Mouse (Mus musculus): ENCODE data around the gene Dagla. TPM values are rescaled to one million over a fixed set of nuclear protein-coding genes. Genes with fewer than 3 reads are reported as not detected.

The Dagla gene
- polyA plus RNA-seq, 1 experiment from 2014 or later, result 3.1 TPM

DNA sequence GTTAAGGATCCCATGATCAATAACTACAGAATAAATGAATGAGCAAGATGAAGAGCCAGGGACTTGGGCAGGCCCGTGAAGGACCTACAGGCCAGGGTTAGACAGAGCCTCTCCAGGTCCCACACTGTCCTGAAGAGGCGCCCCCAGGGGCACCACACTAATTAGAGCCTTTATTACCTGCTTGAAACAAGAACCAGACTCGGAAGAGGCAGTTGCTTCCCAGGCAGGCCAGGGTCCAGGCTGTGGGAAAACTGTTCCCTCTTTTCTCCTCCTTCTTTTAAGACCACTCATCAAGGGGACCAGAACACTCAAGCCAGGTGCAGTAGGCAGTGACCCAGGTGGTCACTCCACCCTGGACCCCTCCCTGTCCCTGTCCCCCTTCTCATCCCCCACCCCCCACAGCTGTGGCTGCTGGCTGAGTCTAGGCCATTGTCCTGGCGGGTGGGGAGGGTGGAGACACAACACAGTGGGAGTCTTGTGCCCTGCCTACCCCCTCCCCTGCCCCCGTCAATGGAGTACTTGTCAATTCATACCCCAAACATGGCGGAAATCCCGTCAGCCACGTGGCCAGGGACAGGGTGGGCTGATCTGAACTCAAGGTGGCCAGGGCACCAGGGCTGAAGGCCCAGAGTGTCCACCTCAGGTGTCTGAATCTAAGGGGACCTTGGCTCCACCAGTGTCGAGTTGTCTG lies 72.2 kb downstream of the Dagla start:
- Histone ChIP-seq H3K9ac (no peak overlapping the region), H3K4me1 (peaks cover 16% of the 10 kb centered on the region), H3K4me2 (replicated peaks) (no peak overlapping the region), H3K4me3 (no peak overlapping the region), H3K27ac (no peak overlapping the region), H3K27me3 (0 out of 2 replicates have a peak, but pooled peaks cover 5% of the 10 kb centered on the region), H3K36me3 (no peaks in the 10 kb centered on the region), H3K9me3 (no peaks in the 10 kb centered on the region)
- no peak for ATAC-seq (ENCODE audit: insufficient number of reproducible peaks, insufficient read depth, low FRiP score, low TSS enrichment)
- 36% methylated on average over 9 of the region's 9 CpGs for WGBS

DNA sequence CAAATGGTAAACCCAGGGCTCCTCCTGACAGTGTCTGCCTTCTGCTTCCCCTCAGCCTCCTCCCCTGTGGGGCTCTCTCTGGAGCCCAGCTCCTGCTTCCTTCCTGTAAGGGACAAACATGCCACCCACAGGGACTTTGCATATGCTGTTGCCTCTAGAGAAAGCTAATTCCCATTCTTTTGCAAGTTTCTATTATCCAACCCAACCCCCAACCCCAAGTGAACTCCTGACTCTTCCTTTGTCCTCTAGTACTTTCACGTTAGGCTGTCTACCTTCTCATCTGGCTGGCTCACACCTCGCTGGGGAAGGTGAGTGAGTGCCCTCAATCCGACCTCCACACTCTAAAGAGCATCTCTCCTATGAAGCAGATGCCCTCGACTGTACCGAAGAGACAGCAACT lies 72.8 kb downstream of the Dagla start:
- Histone ChIP-seq H3K27ac (no peak overlapping the region), H3K4me3 (no peak overlapping the region), H3K27me3 (0 out of 2 replicates have a peak, but pooled peaks cover 5% of the 10 kb centered on the region), H3K36me3 (no peaks in the 10 kb centered on the region), H3K4me1 (peaks cover 16% of the 10 kb centered on the region), H3K9ac (no peak overlapping the region), H3K9me3 (no peaks in the 10 kb centered on the region), H3K4me2 (replicated peaks) (no peak overlapping the region)
- 21% methylated on average over 5 of the region's 5 CpGs for WGBS
- ATAC-seq (ENCODE audit: insufficient number of reproducible peaks, insufficient read depth, low FRiP score, low TSS enrichment), result no peak

DNA sequence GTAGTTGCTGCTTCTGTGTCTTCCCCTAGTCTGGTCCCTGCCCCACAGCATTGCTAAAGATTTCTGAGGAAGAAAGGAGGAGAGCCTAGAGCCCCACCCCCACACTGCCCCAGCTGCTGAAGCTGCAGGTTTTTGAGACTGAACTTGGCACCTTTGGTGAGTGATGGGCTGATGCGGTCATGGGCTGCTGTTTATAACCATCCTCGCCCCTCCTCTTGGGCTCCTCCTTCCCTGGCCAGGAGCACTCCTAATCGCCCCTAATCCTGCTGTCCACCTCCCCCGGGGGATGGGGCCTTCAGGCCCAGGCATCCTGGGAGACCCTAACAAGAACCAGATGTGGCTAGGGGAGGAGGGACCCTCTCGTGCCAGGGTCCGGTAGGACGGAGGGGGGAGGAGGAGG lies 73.7 kb downstream of the Dagla start:
- peaks cover 16% of the 10 kb centered on the region for H3K4me1 ChIP-seq
- H3K4me2 ChIP-seq (replicated peaks), result no peak overlapping the region
- peak overlapping the region; percentile 30; the same call in 1 of the 2 replicates for H3K27ac ChIP-seq
- H3K4me3 ChIP-seq, result no peak overlapping the region
- H3K9me3 ChIP-seq, result no peaks in the 10 kb centered on the region
- H3K9ac ChIP-seq, result peak overlapping the region; percentile 24; the same call in 1 of the 2 replicates
- no peaks in the 10 kb centered on the region for H3K36me3 ChIP-seq
- 0 out of 2 replicates have a peak, but pooled peaks cover 5% of the 10 kb centered on the region for H3K27me3 ChIP-seq
- no peak for ATAC-seq (ENCODE audit: insufficient number of reproducible peaks, insufficient read depth, low FRiP score, low TSS enrichment)
- 1% methylated on average over 7 of the region's 7 CpGs for WGBS

DNA sequence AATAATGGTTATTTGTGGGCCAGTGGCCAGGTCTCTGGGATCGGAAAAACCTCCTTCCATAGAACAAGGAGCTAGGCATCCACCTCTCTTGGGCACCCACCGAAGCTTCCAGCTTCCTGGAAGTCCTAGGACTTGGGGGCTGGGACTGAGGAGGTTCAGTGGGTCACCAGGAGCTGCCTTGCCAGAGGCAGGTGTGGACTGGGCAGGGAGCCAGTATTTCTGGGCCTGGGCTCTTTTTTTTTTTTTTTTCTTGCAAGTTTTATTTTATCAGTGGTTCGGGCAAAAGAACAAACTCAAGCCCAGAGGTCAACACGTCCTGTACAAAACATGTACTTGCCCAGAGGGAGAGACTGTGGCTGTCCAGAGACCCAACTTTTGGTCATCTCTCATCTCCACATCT lies 78.9 kb downstream of the Dagla start:
- WGBS, result 86% methylated on average over 4 of the region's 4 CpGs
- Histone ChIP-seq H3K4me3 (no peak overlapping the region), H3K9ac (no peak overlapping the region), H3K36me3 (no peaks in the 10 kb centered on the region), H3K27ac (no peak overlapping the region), H3K9me3 (no peaks in the 10 kb centered on the region), H3K4me2 (replicated peaks) (no peak overlapping the region), H3K27me3 (no peaks in the 10 kb centered on the region), H3K4me1 (peaks cover 19% of the 10 kb centered on the region)
- ATAC-seq (ENCODE audit: insufficient number of reproducible peaks, insufficient read depth, low FRiP score, low TSS enrichment), result no peak

DNA sequence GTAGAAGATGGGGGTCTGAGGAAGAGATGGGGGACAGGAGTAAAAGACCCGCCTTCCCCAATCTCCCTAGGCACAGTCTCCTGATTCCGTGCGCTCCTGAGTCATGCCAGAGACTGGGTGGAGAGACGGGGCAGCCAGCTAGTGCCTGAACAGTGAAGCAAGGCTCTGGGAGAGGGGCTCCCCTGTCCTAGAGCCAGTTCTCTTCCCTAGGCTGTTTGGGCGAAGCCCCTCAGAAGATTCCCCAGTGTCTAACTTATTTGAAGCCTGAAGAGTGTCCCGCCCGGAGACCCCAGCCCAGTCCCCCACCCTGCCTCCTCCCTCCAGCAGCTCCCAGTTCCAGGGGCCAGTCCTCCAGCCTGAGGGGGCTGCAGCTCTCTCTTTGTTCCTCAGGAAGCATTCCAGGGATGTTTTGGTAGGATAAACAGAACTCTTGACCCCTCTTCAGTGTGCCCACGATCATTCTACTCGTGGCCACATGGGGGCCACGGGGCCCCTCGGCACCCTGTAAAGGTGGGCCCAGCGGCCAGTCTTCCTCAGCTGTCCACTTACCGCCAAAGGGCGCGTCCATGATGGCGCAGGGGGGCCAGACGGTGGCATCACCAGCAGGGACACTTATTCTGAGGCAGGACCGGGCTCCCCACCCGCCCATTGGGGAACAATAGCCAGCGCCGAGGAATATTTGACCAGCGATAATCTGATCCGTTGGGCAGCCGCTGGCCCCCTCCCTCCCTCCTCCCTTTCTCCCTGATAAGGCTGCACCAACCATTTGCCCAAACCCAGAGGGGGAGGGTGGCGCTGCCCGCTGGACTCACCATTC lies 79.8 kb downstream of the Dagla start:
- Histone ChIP-seq H3K27me3 (no peaks in the 10 kb centered on the region), H3K27ac (peak overlapping the region; percentile 41; the same call in 1 of the 2 replicates), H3K4me3 (no peak overlapping the region), H3K36me3 (no peaks in the 10 kb centered on the region), H3K9me3 (no peaks in the 10 kb centered on the region), H3K9ac (peak overlapping the region; percentile 24; the same call in 1 of the 2 replicates), H3K4me1 (peaks cover 13% of the 10 kb centered on the region), H3K4me2 (replicated peaks) (peak overlapping the region; percentile 32)
- no peak for ATAC-seq (ENCODE audit: insufficient number of reproducible peaks, insufficient read depth, low FRiP score, low TSS enrichment)
- WGBS, result 30% methylated on average over 26 of the region's 26 CpGs

DNA sequence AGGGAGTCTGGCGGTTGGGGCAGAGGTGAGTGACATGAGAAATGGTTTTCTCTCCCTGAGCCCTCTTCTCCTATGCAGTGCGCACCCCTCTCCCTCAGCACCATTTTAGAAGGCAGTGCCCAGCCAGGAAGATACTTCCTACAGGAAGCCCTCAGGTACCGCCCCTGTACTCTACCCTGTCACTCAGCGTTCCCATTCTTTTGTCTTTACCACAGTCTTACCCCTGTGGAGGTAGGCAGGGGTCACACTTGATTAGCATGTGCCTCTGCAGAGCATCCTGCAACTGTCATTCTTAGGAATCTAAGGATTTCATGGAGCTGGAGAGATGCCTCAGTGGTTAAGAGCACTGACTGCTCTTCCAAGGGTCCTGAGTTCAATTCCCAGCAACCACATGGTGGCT lies 81.1 kb downstream of the Dagla start:
- H3K27me3 ChIP-seq, result no peaks in the 10 kb centered on the region
- peaks cover 13% of the 10 kb centered on the region for H3K4me1 ChIP-seq
- no peak overlapping the region for H3K9ac ChIP-seq
- ATAC-seq (ENCODE audit: insufficient number of reproducible peaks, insufficient read depth, low FRiP score, low TSS enrichment), result no peak
- no peaks in the 10 kb centered on the region for H3K36me3 ChIP-seq
- H3K4me2 ChIP-seq (replicated peaks), result no peak overlapping the region
- H3K27ac ChIP-seq, result no peak overlapping the region
- no peak overlapping the region for H3K4me3 ChIP-seq
- 62% methylated on average over 4 of the region's 4 CpGs for WGBS
- no peaks in the 10 kb centered on the region for H3K9me3 ChIP-seq

DNA sequence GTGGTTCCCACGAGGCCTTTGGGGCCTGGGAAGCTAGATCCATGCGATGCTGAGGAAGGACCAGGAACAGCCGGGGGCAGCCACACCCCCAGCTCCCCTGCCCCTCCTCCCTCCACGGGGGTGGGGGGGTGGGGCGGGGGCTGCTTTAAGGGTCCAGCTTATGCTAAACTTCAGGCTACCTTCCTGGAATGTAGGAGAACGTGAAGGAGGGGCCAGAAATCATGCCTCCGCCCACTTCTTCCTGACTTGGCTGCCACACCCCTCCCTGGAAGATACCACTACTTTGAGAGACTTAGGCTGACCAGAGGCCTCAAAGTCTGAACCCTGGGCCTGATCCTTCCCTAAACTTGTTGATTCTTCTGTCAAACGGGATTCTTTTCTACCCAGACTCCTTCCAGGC lies 82.0 kb downstream of the Dagla start:
- 35% methylated on average over 7 of the region's 8 CpGs for whole genome bisulfite sequencing
- Histone ChIP-seq H3K27ac (no peak overlapping the region), H3K9me3 (no peaks in the 10 kb centered on the region), H3K4me1 (peaks cover 13% of the 10 kb centered on the region), H3K27me3 (no peaks in the 10 kb centered on the region), H3K9ac (no peak overlapping the region), H3K4me2 (replicated peaks) (no peak overlapping the region), H3K4me3 (no peak overlapping the region), H3K36me3 (no peaks in the 10 kb centered on the region)
- no peak for ATAC-seq (ENCODE audit: insufficient number of reproducible peaks, insufficient read depth, low FRiP score, low TSS enrichment)

DNA sequence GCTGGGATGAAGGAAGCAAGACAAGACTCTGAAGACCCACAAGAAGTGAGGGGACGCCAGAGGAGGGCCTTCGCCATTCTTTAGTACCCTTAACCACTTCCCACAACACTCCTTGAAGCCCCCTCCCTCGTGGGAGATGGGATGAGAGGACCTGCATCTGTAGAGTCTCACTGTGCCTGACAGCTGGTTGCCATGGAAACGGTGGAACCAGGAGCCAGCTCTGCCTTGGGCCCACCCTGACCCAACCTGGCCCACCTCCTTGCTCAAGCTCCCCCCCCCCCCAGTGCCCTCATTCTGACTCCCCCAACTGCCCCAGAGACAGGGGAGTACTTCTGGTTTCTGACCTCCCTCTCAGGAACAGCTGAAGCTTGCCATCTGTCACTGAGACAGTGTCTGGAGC lies 83.1 kb downstream of the Dagla start:
- Histone ChIP-seq H3K27ac (no peak overlapping the region), H3K4me1 (peaks cover 13% of the 10 kb centered on the region), H3K36me3 (no peaks in the 10 kb centered on the region), H3K27me3 (no peaks in the 10 kb centered on the region), H3K4me2 (replicated peaks) (no peak overlapping the region), H3K9me3 (no peaks in the 10 kb centered on the region), H3K4me3 (no peak overlapping the region), H3K9ac (no peak overlapping the region)
- no peak for ATAC-seq (ENCODE audit: insufficient number of reproducible peaks, insufficient read depth, low FRiP score, low TSS enrichment)
- WGBS, result 64% methylated on average over 4 of the region's 4 CpGs

DNA sequence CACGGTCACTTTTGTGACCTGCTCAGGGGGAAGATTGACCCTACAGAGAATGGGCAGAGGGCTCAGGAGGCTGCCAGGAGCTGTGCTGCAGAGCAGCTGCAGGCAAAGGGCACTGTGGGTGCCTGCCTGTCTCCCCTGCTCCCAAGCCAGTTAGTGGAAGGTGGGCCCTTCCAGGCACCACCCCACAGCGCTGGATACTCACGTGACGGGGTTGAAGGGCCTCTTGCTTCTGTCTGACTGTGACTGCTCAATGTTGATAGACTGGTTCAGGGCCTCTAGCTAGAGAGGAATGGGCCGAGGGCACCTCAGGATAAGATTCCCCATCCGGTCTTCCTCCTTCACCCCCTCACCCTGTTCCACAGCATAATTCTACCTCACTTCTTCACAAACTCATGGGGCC lies 85.1 kb downstream of the Dagla start:
- Histone ChIP-seq H3K4me2 (replicated peaks) (no peak overlapping the region), H3K27me3 (no peaks in the 10 kb centered on the region), H3K9me3 (no peaks in the 10 kb centered on the region), H3K4me3 (no peak overlapping the region), H3K9ac (no peak overlapping the region), H3K27ac (no peak overlapping the region), H3K36me3 (no peaks in the 10 kb centered on the region), H3K4me1 (peaks cover 5% of the 10 kb centered on the region; the same call in 1 of the 2 replicates)
- no peak for ATAC-seq (ENCODE audit: insufficient number of reproducible peaks, insufficient read depth, low FRiP score, low TSS enrichment)
- WGBS, result 73% methylated on average over 6 of the region's 6 CpGs

DNA sequence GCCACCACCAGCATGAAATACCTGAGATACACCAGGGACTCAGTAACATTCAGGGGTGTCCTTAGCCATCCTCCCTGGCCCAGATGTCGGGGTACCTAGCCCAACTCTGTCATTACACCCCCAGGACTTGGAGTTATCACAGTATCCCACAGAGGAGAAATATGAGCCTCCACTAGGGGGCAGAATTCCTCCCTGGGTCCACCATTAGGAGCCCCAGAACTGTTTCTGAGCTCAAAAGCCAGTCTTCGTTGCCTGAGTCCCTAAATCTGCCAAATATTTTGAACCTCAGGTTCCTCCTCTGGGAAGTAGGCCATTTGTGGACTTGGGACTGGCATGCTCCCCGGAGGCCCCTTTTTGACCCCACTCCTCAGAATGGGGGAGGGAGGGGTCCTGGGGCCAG lies 85.6 kb downstream of the Dagla start:
- no peak overlapping the region for H3K9ac ChIP-seq
- no peak for ATAC-seq (ENCODE audit: insufficient number of reproducible peaks, insufficient read depth, low FRiP score, low TSS enrichment)
- H3K27me3 ChIP-seq, result no peaks in the 10 kb centered on the region
- no peak overlapping the region for H3K4me2 ChIP-seq (replicated peaks)
- H3K27ac ChIP-seq, result no peak overlapping the region
- 61% methylated on average over 3 of the region's 3 CpGs for whole genome bisulfite sequencing
- H3K4me3 ChIP-seq, result no peak overlapping the region
- no peaks in the 10 kb centered on the region for H3K4me1 ChIP-seq
- H3K36me3 ChIP-seq, result no peaks in the 10 kb centered on the region
- no peaks in the 10 kb centered on the region for H3K9me3 ChIP-seq

DNA sequence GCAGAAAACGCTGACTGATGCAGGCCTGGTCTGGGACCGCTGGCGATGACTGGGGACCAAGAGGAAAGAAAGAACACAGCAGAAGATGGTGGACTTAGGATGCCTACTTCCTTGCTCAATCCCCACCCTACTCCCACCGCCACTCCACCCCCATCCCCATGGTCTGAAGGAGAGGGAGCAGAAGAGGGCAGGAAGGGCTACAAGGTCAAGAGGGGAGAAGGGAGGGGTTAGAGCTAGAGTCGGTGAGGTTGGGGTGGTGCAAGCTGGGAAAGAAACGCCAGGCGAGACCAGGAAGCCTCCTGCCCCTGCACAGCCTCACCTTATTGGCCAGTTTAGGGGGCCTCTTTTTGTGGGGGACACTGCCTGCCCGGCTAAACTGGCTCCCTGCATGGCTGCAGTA lies 88.6 kb downstream of the Dagla start:
- ATAC-seq (ENCODE audit: insufficient number of reproducible peaks, insufficient read depth, low FRiP score, low TSS enrichment), result no peak
- no peak overlapping the region for H3K4me2 ChIP-seq (replicated peaks)
- H3K27ac ChIP-seq, result no peak overlapping the region
- H3K9me3 ChIP-seq, result no peaks in the 10 kb centered on the region
- H3K27me3 ChIP-seq, result no peaks in the 10 kb centered on the region
- no peaks in the 10 kb centered on the region for H3K4me1 ChIP-seq
- H3K9ac ChIP-seq, result no peak overlapping the region
- WGBS, result 79% methylated on average over 8 of the region's 8 CpGs
- H3K36me3 ChIP-seq, result peaks cover 21% of the 10 kb centered on the region
- H3K4me3 ChIP-seq, result no peak overlapping the region

All from embryonic facial prominence, embryonic 12.5 days (tissue).